Mouse (Mus musculus) hindbrain, embryonic 15.5 days (tissue): ENCODE data around the gene Ppp6r2. TPM values are rescaled to one million over a fixed set of nuclear protein-coding genes. Genes with fewer than 3 reads are reported as not detected.

Source experiments
- ATAC-seq: fragments of 200-750 bp; cut with Nextera tagmentation; 2 replicates; pipeline ENCODE4 v1.8.0; 2017; ENCODE audit warnings: low read depth, moderate number of reproducible peaks, moderate TSS enrichment; ENCODE audit not compliant: low FRiP score
- H3K27ac ChIP-seq: fragments of 300-500 bp; sonication (generic); replicated peaks from 2 replicates; pipeline ENCODE4 v1.5.1; 2015; ENCODE audit warnings: mild to moderate bottlenecking, inconsistent platforms
- H3K27me3 ChIP-seq: fragments of 300-500 bp; sonication (generic); 2 replicates; pipeline ENCODE4 v1.6.1; 2015; ENCODE audit warnings: control low read depth, inconsistent platforms
- H3K36me3 ChIP-seq: fragments of 300-500 bp; sonication (generic); 2 replicates; pipeline ENCODE4 v1.6.1; 2015; ENCODE audit warnings: control low read depth, inconsistent platforms
- H3K4me1 ChIP-seq: fragments of 300-500 bp; sonication (generic); replicated peaks from 2 replicates; pipeline ENCODE4 v1.6.1; 2015; ENCODE audit warnings: control low read depth, inconsistent platforms
- H3K4me2 ChIP-seq: fragments of 300-500 bp; sonication (generic); 2 replicates; pipeline ENCODE4 v1.6.1; 2015; ENCODE audit warnings: moderate library complexity, mild to moderate bottlenecking, inconsistent platforms
- H3K4me3 ChIP-seq: fragments of 300-500 bp; sonication (generic); 2 replicates; pipeline ENCODE4 v1.5.1; 2015; ENCODE audit warnings: mild to moderate bottlenecking, inconsistent platforms
- H3K9ac ChIP-seq: fragments of 300-500 bp; sonication (generic); 2 replicates; pipeline ENCODE4 v1.6.1; 2015; ENCODE audit warnings: inconsistent platforms
- H3K9me3 ChIP-seq: fragments of 300-500 bp; sonication (generic); 2 replicates; pipeline ENCODE4 v1.6.1; 2016; ENCODE audit warnings: control low read depth, inconsistent platforms
- WGBS: fragments of 180-500 bp; shearing (Covaris S2); methylation state at CpG from one replicate; pipeline ENCODE4 v1.1.7; 2015; 5-methylcytosine and 5-hydroxymethylcytosine counted together
- polyA plus RNA-seq: library from polyadenylated mRNA; unstranded; fragments of >200 nt; fragmentation: Nextera tagmentation; extraction: Ambion mirVana; gene quantifications from 2 replicates; pipeline ENCODE4 v1.2.1, GENCODE M21; 2015

The Ppp6r2 gene
- polyA plus RNA-seq, 1 experiment from 2014 or later = 71.3 TPM

GRCm38 (mm10) chr15:89214953-89215352, 3.6 kb downstream of the Ppp6r2 start:
- Histone ChIP-seq H3K4me3 (no peak overlapping the region), H3K4me2 (no peak overlapping the region), H3K27me3 (no peaks in the 10 kb centered on the region), H3K27ac (no peak overlapping the region), H3K9ac (no peak overlapping the region), H3K4me1 (peaks cover 33% of the 10 kb centered on the region), H3K36me3 (peaks cover 17% of the 10 kb centered on the region), H3K9me3 (no peaks in the 10 kb centered on the region)
- no peak for ATAC-seq
- over 99% methylated on average over 3 of the region's 3 CpGs for WGBS

DNA sequence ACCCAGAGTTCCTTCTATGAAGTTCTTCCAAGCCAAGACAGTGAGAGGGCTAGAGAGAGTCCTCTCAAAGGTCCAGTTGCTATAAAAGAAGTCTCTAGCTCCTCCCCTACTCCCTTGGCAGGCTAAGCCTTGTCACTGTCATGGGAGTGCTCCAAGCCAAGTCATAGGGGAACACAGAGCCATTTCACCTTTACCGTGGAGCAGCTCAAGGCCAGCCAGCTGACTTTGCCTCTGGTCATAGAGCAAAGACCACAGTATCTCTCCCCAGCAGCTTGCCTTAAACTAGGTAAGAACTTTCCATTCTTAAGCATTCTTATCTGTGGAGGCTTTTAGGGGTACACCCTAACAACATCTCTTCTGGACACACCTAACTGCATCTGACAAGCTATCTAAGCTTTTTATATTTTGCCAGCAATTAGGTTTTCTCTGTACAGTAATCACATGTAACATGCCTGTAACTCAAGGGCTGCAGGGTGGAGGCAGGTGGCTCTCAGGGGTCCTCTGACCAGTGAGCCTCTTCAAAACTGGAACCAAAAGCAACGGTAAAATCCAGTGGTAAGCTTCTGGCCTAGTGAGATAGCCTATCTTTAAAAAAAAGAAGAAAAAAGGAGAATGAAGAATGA, 4.4 kb downstream of the Ppp6r2 start:
- Histone ChIP-seq H3K36me3 (peaks cover 17% of the 10 kb centered on the region), H3K9me3 (no peaks in the 10 kb centered on the region), H3K9ac (no peak overlapping the region), H3K27ac (no peak overlapping the region), H3K4me1 (peaks cover 28% of the 10 kb centered on the region), H3K4me2 (no peak overlapping the region), H3K4me3 (no peak overlapping the region), H3K27me3 (no peaks in the 10 kb centered on the region)
- no peak for ATAC-seq
- WGBS = 78% methylated on average over 2 of the region's 2 CpGs

GRCm38 (mm10) chr15:89233586-89233985, 22.2 kb downstream of the Ppp6r2 start:
- H3K27ac ChIP-seq = no peak overlapping the region
- no peak overlapping the region for H3K9ac ChIP-seq
- no peaks in the 10 kb centered on the region for H3K4me1 ChIP-seq
- 36% methylated on average over 2 of the region's 2 CpGs for WGBS
- no peak overlapping the region for H3K4me2 ChIP-seq
- no peaks in the 10 kb centered on the region for H3K27me3 ChIP-seq
- H3K36me3 ChIP-seq = peaks cover 14% of the 10 kb centered on the region; the same call in 1 of the 2 replicates
- ATAC-seq = no peak
- H3K4me3 ChIP-seq = no peak overlapping the region
- H3K9me3 ChIP-seq = no peaks in the 10 kb centered on the region

- H3K9ac ChIP-seq = no peak overlapping the region
- WGBS = 88% methylated on average over 4 of the region's 4 CpGs
- H3K27me3 ChIP-seq = no peaks in the 10 kb centered on the region
- H3K9me3 ChIP-seq = no peaks in the 10 kb centered on the region
- H3K4me2 ChIP-seq = no peak overlapping the region
- H3K27ac ChIP-seq = no peak overlapping the region
- no peak for ATAC-seq
- no peak overlapping the region for H3K4me3 ChIP-seq
- H3K4me1 ChIP-seq = no peaks in the 10 kb centered on the region
- H3K36me3 ChIP-seq = peaks cover 14% of the 10 kb centered on the region; the same call in 1 of the 2 replicates
Measured at GRCm38 (mm10) chr15:89234052-89234451, 22.7 kb downstream of the Ppp6r2 start.

GRCm38 (mm10) chr15:89239751-89240392, 28.5 kb downstream of the Ppp6r2 start:
- Histone ChIP-seq H3K4me2 (no peak overlapping the region), H3K27ac (0 out of 2 replicates have a peak overlapping the region, but pooled peaks have one; percentile 11), H3K36me3 (peaks cover 32% of the 10 kb centered on the region), H3K27me3 (no peaks in the 10 kb centered on the region), H3K4me3 (no peak overlapping the region), H3K9ac (no peak overlapping the region), H3K4me1 (no peaks in the 10 kb centered on the region), H3K9me3 (no peaks in the 10 kb centered on the region)
- WGBS = 71% methylated on average over 3 of the region's 3 CpGs
- no peak for ATAC-seq

DNA sequence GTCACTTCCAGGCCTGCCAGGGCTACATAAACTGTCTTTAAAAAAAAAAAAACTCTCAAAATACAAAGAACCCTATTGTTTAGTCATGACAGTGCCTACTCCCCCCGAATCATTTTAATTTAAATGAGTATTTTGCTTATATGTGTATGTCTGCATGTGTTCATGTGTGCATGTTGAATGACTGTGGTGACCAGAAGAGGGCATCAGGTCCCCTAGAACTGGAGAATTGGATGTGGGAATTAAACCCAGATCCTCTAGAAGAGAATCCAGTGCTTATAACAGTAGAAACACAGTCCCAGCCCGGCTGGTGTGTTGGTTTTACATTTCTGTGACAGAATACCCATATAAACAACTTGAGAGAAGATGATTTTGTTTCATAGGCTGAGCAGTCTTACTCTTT, 29.7 kb downstream of the Ppp6r2 start:
- Histone ChIP-seq H3K9me3 (no peaks in the 10 kb centered on the region), H3K27ac (no peak overlapping the region), H3K36me3 (peaks cover 32% of the 10 kb centered on the region), H3K4me3 (no peak overlapping the region), H3K4me1 (no peaks in the 10 kb centered on the region), H3K4me2 (no peak overlapping the region), H3K9ac (no peak overlapping the region), H3K27me3 (no peaks in the 10 kb centered on the region)
- no peak for ATAC-seq
- 75% methylated on average over 2 of the region's 2 CpGs for WGBS

DNA sequence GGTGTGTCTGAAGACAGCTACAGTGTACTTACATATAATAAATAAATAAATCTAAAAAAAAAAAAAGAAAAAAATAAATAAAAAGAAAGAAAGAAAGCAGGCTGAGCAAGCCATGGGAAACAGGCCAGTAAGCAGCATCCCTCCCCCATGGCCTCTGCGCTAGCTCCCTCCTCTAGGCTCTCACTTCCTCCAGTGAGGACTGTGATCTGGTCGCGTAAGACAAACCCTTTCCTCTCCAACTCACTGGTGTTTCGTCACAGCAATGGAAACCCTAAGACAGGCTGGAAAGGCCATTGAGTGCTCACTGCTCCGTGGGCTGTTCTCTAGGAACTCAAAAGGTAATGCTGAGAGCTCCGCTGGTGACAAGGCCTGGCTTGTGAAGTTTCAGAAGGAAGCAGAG, 37.7 kb downstream of the Ppp6r2 start:
- H3K4me2 ChIP-seq = no peak overlapping the region
- no peaks in the 10 kb centered on the region for H3K27me3 ChIP-seq
- no peak overlapping the region for H3K4me3 ChIP-seq
- H3K27ac ChIP-seq = no peak overlapping the region
- WGBS = 90% methylated on average over 6 of the region's 6 CpGs
- H3K36me3 ChIP-seq = peaks cover 18% of the 10 kb centered on the region
- ATAC-seq = no peak
- H3K4me1 ChIP-seq = no peaks in the 10 kb centered on the region
- H3K9me3 ChIP-seq = no peaks in the 10 kb centered on the region
- H3K9ac ChIP-seq = no peak overlapping the region

DNA sequence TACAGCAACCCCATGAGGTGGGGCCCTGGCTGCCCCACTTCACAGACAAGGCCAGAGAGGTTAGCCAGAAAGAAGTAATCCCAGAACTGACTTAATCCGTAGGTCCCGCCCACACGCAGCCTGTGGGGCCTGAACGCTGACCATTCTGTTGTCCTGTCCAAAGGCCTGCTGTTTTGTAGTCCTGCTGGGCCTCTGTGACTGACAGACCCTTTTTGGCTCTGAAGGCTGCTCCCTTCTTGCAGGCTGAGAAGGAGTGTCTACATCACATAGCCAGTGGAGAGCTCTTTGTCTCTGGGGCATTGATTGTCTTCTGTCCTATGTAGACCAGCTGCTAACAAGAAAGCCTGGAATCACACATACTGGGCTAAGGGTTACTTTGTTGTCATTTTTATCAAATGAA, 44.0 kb downstream of the Ppp6r2 start:
- Histone ChIP-seq H3K4me1 (peaks cover 5% of the 10 kb centered on the region; the same call in 1 of the 2 replicates), H3K36me3 (peaks cover 37% of the 10 kb centered on the region), H3K9me3 (no peaks in the 10 kb centered on the region), H3K27ac (no peak overlapping the region), H3K4me3 (no peak overlapping the region), H3K27me3 (no peaks in the 10 kb centered on the region), H3K4me2 (no peak overlapping the region), H3K9ac (no peak overlapping the region)
- ATAC-seq = no peak
- 37% methylated on average over 4 of the region's 4 CpGs for WGBS

DNA sequence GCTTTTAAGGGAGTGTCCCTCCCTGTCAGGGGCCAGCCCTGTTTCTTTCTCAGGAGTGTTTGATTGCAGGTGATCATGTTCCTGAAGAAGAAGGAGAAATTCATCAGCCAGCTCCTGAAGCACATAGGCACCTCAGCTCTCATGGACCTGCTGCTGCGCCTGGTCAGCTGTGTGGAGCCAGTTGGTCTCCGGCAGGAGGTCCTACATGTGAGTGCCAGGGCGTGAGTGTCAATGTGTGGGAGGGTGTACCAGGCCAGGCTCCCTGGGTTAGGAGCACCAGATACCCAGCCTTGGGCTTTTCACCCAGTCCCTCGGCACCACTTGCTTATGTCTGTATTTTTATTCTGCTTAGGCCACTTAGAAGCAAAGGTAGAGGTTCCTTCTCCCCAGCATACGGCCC, 47.6 kb downstream of the Ppp6r2 start:
- Histone ChIP-seq H3K27me3 (no peaks in the 10 kb centered on the region), H3K9ac (no peak overlapping the region), H3K36me3 (peaks cover 55% of the 10 kb centered on the region), H3K27ac (no peak overlapping the region), H3K4me2 (no peak overlapping the region), H3K9me3 (no peaks in the 10 kb centered on the region), H3K4me1 (peaks cover 5% of the 10 kb centered on the region; the same call in 1 of the 2 replicates), H3K4me3 (no peak overlapping the region)
- ATAC-seq = no peak
- WGBS = 86% methylated on average over 5 of the region's 5 CpGs

DNA sequence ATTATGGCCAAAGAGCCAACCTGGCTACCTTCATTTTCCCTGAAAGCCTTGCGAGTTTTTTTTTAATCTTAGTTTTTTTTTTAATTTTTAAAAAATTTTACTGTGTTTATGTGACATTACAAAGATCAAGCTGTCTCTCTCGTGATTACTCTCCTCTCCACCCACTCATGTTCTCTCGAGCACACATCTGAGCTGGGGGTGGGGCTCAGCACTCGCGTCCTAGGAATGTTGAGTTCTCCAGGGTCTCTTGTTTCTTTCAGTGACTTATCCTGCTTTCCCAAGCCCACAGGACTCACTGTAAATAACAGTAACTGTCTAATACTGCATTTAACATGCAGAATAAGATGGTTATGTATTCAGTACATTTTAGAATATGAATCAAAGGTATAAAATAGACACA, 53.1 kb downstream of the Ppp6r2 start:
- 81% methylated on average over 5 of the region's 5 CpGs for WGBS
- no peaks in the 10 kb centered on the region for H3K4me1 ChIP-seq

GRCm38 (mm10) chr15:89275497-89275896, 64.1 kb downstream of the Ppp6r2 start:
- no peak overlapping the region for H3K9ac ChIP-seq
- ATAC-seq = no peak
- peaks cover 75% of the 10 kb centered on the region for H3K36me3 ChIP-seq
- no peaks in the 10 kb centered on the region for H3K9me3 ChIP-seq
- 78% methylated on average over 3 of the region's 3 CpGs for WGBS
- H3K4me1 ChIP-seq = no peaks in the 10 kb centered on the region
- no peaks in the 10 kb centered on the region for H3K27me3 ChIP-seq
- H3K4me2 ChIP-seq = no peak overlapping the region
- H3K27ac ChIP-seq = no peak overlapping the region
- H3K4me3 ChIP-seq = no peak overlapping the region

More for the DNA sequence above, 53.1 kb downstream of the Ppp6r2 start:
- no peak overlapping the region for H3K27ac ChIP-seq
- no peak overlapping the region for H3K4me3 ChIP-seq
- no peaks in the 10 kb centered on the region for H3K9me3 ChIP-seq
- peaks cover 64% of the 10 kb centered on the region for H3K36me3 ChIP-seq
- H3K27me3 ChIP-seq = no peaks in the 10 kb centered on the region
- no peak for ATAC-seq
- no peak overlapping the region for H3K9ac ChIP-seq
- no peak overlapping the region for H3K4me2 ChIP-seq

DNA sequence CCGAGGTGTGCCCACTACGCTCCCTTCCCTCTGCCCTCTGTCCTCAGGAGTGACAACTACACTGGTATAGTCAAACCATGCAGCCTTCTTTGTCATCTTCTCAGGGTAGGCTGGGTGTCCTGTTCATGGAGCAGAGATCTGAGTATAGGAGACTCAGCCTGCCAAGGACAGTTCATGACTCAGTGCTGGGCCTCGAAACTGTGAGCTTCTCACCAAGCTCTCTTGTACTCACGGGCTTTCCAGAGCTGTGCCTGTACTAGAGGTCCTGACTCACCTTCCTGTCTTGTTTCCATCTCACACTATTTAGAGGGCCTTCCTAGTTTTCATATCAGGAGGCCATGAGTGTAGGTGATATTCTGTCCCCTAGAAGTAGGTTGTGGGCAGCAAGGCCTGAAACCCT, 66.0 kb downstream of the Ppp6r2 start:
- H3K36me3 ChIP-seq = peaks cover 82% of the 10 kb centered on the region
- H3K27me3 ChIP-seq = no peaks in the 10 kb centered on the region
- H3K4me1 ChIP-seq = no peaks in the 10 kb centered on the region
- no peak for ATAC-seq
- H3K27ac ChIP-seq = no peak overlapping the region
- no peak overlapping the region for H3K4me2 ChIP-seq
- no peak overlapping the region for H3K9ac ChIP-seq
- H3K4me3 ChIP-seq = no peak overlapping the region
- WGBS = 97% methylated on average over 4 of the region's 4 CpGs
- H3K9me3 ChIP-seq = no peaks in the 10 kb centered on the region
